Mouse (Mus musculus): ENCODE measurements at regions not wholly inside any gene's neighbourhood (a gene's known extent, or its start where the extent isn't known, plus 50 kb on each side); places are given as distances from the start of the nearest gene placed in this dataset.

DNA sequence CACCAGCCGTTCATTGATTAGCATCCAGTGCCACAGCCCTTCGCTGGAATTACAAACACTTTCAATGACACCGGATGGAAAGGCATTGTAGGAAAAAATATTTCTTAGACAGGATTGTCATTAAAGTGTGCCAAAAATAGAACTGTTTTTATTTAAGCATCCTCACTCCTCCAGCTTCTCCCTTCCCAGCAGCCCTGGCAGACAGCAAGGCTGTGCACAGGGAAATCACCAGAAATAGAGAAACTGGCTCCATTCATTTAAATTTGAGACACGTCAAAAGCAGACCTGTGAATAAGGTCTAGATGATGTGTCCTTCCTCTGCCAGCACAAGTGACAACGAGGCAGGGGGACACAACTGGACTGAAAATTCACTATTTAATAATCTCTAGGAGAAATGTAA lies 88.5 kb upstream of the Ankrd1 start:
- H3K4me3 ChIP-seq, result no peak overlapping the region
- H3K36me3 ChIP-seq (ENCODE audit: control insufficient read depth, insufficient read depth), result no peaks in the 10 kb centered on the region
- peak overlapping the region; percentile 86 for H3K4me2 ChIP-seq (ENCODE audit: low read depth)
- TF ChIP-seq MYOD1 (IDR thresholded peaks at IDR 0.05; ENCODE audit: control insufficient read depth in 1 of 3, insufficient read length in 2 of 3, low read depth in 2 of 3), result no peak
- no peak for TF ChIP-seq USF1 (IDR thresholded peaks at IDR 0.05; ENCODE audit: low read depth)
- no peak for TF ChIP-seq MAX (IDR thresholded peaks at IDR 0.05; ENCODE audit: low read depth)
- TF ChIP-seq TCF12 (IDR thresholded peaks at IDR 0.05; ENCODE audit: insufficient read depth, poor library complexity, severe bottlenecking), result no peak
- no peak for TF ChIP-seq TCF3 (IDR thresholded peaks at IDR 0.05; ENCODE audit: insufficient read length, low read depth)
- TF ChIP-seq CEBPB (IDR thresholded peaks at IDR 0.05; ENCODE audit: insufficient read depth, poor library complexity, severe bottlenecking), result no peak
- no peak for TF ChIP-seq REST (IDR thresholded peaks at IDR 0.05; ENCODE audit: insufficient read depth, insufficient read length)
- TF ChIP-seq E2F4 (IDR thresholded peaks at IDR 0.05; ENCODE audit: insufficient read depth), result no peak
- TF ChIP-seq POLR2A (IDR thresholded peaks at IDR 0.05; ENCODE audit: insufficient read length, low read depth), result no peak
- TF ChIP-seq MYOG (IDR thresholded peaks at IDR 0.05; ENCODE audit: control insufficient read depth in 1 of 3, insufficient read depth in 1 of 3, insufficient read length in 2 of 3, low read depth in 2 of 3), result no peak
- TF ChIP-seq POLR2AphosphoS2 (IDR thresholded peaks at IDR 0.05; ENCODE audit: insufficient read length, low read depth), result no peak
- no peaks in the 10 kb centered on the region for H3K27me3 ChIP-seq (ENCODE audit: control insufficient read depth, insufficient read depth, insufficient read length)
- H3ac ChIP-seq (ENCODE audit: control insufficient read depth, insufficient read length), result no peak overlapping the region
- H3K79me2 ChIP-seq (ENCODE audit: control insufficient read depth, insufficient read depth), result no peaks in the 10 kb centered on the region

DNA sequence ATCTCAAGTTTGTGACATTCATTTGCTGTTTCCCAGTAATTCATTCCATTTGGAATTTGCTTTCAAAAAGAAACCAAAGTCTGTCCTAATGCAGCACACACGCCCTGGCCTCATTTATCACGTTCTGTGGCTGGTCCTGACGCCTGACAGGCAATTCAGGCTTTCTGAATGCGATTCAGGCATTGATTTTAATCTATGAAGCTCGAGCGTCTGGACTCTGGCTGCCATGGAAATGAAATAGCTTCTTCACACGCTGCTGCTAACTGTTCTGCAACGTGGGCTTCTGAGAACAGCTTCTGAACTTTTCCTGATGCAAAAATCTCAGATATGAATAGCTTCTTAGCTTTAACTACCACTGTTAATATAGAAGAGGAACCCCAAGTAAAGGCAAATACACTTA lies 93.6 kb upstream of the Ankrd1 start:
- H3K79me2 ChIP-seq (ENCODE audit: control insufficient read depth, insufficient read depth), result no peaks in the 10 kb centered on the region
- H3K4me2 ChIP-seq (ENCODE audit: low read depth), result no peak overlapping the region
- no peaks in the 10 kb centered on the region for H3K27me3 ChIP-seq (ENCODE audit: control insufficient read depth, insufficient read depth, insufficient read length)
- no peak overlapping the region for H3ac ChIP-seq (ENCODE audit: control insufficient read depth, insufficient read length)
- no peaks in the 10 kb centered on the region for H3K36me3 ChIP-seq (ENCODE audit: control insufficient read depth, insufficient read depth)
- TF ChIP-seq SRF (IDR thresholded peaks at IDR 0.05; ENCODE audit: control insufficient read depth, insufficient read length, low read depth), result no peak
- TF ChIP-seq MYOD1 (IDR thresholded peaks at IDR 0.05; ENCODE audit: control insufficient read depth in 1 of 3, insufficient read length in 2 of 3, low read depth in 2 of 3), result no peak
- no peak for TF ChIP-seq TCF3 (IDR thresholded peaks at IDR 0.05; ENCODE audit: insufficient read length, low read depth)
- TF ChIP-seq MYOG (IDR thresholded peaks at IDR 0.05; ENCODE audit: control insufficient read depth in 1 of 3, insufficient read depth in 1 of 3, insufficient read length in 2 of 3, low read depth in 2 of 3), result no peak
- TF ChIP-seq E2F4 (IDR thresholded peaks at IDR 0.05; ENCODE audit: insufficient read depth), result no peak
- TF ChIP-seq REST (IDR thresholded peaks at IDR 0.05; ENCODE audit: insufficient read depth, insufficient read length), result no peak
- no peak for TF ChIP-seq POLR2AphosphoS2 (IDR thresholded peaks at IDR 0.05; ENCODE audit: insufficient read length, low read depth)
- no peak for TF ChIP-seq MAX (IDR thresholded peaks at IDR 0.05; ENCODE audit: low read depth)
- TF ChIP-seq TCF12 (IDR thresholded peaks at IDR 0.05; ENCODE audit: insufficient read depth, poor library complexity, severe bottlenecking), result no peak
- TF ChIP-seq POLR2A (IDR thresholded peaks at IDR 0.05; ENCODE audit: insufficient read length, low read depth), result no peak
- TF ChIP-seq USF1 (IDR thresholded peaks at IDR 0.05; ENCODE audit: low read depth), result no peak
- TF ChIP-seq CEBPB (IDR thresholded peaks at IDR 0.05; ENCODE audit: insufficient read depth, poor library complexity, severe bottlenecking), result no peak
- H3K4me3 ChIP-seq, result no peak overlapping the region

DNA sequence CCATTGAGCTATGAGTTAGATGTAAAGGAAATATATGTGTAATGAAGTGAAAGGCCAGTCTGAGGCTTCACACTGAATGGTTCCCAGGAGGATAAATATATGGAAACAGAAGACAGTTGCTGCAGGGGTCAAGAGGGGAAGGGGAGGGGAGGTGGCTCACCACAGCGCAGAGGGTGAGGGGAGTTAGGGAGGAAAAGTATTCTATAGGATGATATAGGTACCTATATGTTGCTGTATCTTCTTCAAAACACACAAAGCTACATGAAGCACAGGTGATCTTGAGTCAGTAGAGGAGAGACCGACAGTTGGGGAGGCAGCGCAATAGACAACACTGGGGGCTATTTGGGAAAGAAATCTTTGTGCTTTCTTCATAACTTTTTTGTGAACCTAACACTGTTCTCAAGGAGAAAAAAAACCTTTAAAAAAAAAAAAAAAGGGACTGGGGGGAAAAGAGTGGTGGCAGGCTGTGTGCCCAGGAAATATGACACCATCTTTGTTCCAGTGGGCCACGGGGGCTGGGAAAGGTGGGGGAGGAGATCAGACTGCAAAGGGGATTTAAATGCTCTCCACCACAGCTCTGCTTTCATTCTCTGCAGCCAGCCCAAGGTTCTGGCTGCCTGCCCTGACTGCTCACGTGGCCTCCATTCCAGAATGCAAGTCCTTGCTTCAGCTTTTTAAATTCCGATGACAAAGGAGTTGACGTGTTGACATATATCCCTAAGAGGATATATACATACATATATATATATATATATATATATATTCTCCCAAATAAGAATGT lies 94.5 kb upstream of the Ankrd1 start:
- H3K36me3 ChIP-seq (ENCODE audit: control insufficient read depth, insufficient read depth), result no peaks in the 10 kb centered on the region
- no peak for TF ChIP-seq CEBPB (IDR thresholded peaks at IDR 0.05; ENCODE audit: insufficient read depth, poor library complexity, severe bottlenecking)
- peak; percentile 90 for TF ChIP-seq USF1 (IDR thresholded peaks at IDR 0.05; ENCODE audit: low read depth)
- no peak for TF ChIP-seq MAX (IDR thresholded peaks at IDR 0.05; ENCODE audit: low read depth)
- TF ChIP-seq REST (IDR thresholded peaks at IDR 0.05; ENCODE audit: insufficient read depth, insufficient read length), result no peak
- no peak for TF ChIP-seq E2F4 (IDR thresholded peaks at IDR 0.05; ENCODE audit: insufficient read depth)

DNA sequence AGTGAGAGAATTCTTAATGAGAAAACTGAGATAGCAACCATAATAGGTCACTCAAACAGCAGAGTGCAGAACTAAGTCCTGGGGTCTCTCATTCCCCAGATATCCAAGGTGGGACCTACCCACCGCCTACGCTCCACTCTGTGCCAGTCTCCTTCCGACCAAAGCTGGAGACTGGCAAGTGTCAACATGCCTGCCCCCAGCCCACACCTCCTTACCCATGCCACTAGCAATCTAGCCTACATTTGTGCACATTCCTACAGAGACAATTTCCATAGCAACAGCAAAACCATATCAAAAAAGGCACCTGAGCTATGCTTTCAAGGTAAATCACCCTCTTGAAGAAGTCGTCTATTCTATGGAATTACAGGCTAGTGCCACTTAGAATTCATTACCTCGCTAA lies 97.3 kb upstream of the Ankrd1 start:
- Histone ChIP-seq H3K27me3 (ENCODE audit: control insufficient read depth, insufficient read depth, insufficient read length) (no peaks in the 10 kb centered on the region), H3K4me2 (ENCODE audit: low read depth) (no peak overlapping the region), H3K36me3 (ENCODE audit: control insufficient read depth, insufficient read depth) (no peaks in the 10 kb centered on the region), H3K79me2 (ENCODE audit: control insufficient read depth, insufficient read depth) (no peaks in the 10 kb centered on the region), H3K4me3 (no peak overlapping the region), H3ac (ENCODE audit: control insufficient read depth, insufficient read length) (no peak overlapping the region)
- TF ChIP-seq MYOD1 (IDR thresholded peaks at IDR 0.05; ENCODE audit: control insufficient read depth in 1 of 3, insufficient read length in 2 of 3, low read depth in 2 of 3), result no peak

More for the DNA sequence above, 94.5 kb upstream of the Ankrd1 start:
- Histone ChIP-seq H3K79me2 (ENCODE audit: control insufficient read depth, insufficient read depth) (no peaks in the 10 kb centered on the region), H3ac (ENCODE audit: control insufficient read depth, insufficient read length) (no peak overlapping the region), H3K4me2 (ENCODE audit: low read depth) (peak overlapping the region; percentile 22), H3K4me3 (no peak overlapping the region), H3K27me3 (ENCODE audit: control insufficient read depth, insufficient read depth, insufficient read length) (no peaks in the 10 kb centered on the region)

DNA sequence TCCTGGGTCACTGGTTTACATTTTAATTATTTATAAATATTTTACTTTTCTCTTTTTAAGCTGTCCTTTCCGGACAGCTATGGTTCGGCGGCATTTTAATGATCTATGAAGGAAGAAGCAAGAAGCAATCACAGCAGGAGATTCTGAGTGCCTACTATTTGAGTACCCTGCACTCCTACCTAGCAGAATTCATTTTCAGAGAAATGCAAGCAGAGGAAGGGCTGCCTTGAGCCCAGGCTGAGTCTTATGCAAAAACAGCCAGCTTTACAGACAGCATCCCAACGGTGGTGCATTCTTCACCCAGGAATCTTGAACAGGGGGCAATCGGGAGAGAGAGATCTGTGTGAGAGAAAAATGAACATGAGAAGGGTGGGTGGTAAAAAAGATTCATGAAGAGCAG lies 97.7 kb upstream of the Ankrd1 start:
- Histone ChIP-seq H3K36me3 (ENCODE audit: control insufficient read depth, insufficient read depth) (no peaks in the 10 kb centered on the region), H3K27me3 (ENCODE audit: control insufficient read depth, insufficient read depth, insufficient read length) (no peaks in the 10 kb centered on the region), H3K4me3 (no peak overlapping the region), H3ac (ENCODE audit: control insufficient read depth, insufficient read length) (no peak overlapping the region), H3K4me2 (ENCODE audit: low read depth) (no peak overlapping the region), H3K79me2 (ENCODE audit: control insufficient read depth, insufficient read depth) (no peaks in the 10 kb centered on the region)
- TF ChIP-seq SRF (IDR thresholded peaks at IDR 0.05; ENCODE audit: control insufficient read depth, insufficient read length, low read depth) (no peak), POLR2AphosphoS2 (IDR thresholded peaks at IDR 0.05; ENCODE audit: insufficient read length, low read depth) (no peak), E2F4 (IDR thresholded peaks at IDR 0.05; ENCODE audit: insufficient read depth) (no peak), CEBPB (IDR thresholded peaks at IDR 0.05; ENCODE audit: insufficient read depth, poor library complexity, severe bottlenecking) (no peak), POLR2A (IDR thresholded peaks at IDR 0.05; ENCODE audit: insufficient read length, low read depth) (no peak), TCF12 (IDR thresholded peaks at IDR 0.05; ENCODE audit: insufficient read depth, poor library complexity, severe bottlenecking) (no peak), USF1 (IDR thresholded peaks at IDR 0.05; ENCODE audit: low read depth) (no peak), MAX (IDR thresholded peaks at IDR 0.05; ENCODE audit: low read depth) (no peak)
